Mouse (Mus musculus) lung, embryonic 15.5 days (tissue): ENCODE results near the gene Nup188. TPM values are rescaled to one million over a fixed set of nuclear protein-coding genes. Genes with fewer than 3 reads are reported as not detected.
A peak's percentile ranks its signal among the peaks of the same experiment; 100 is the strongest.

Experiments used
- ATAC-seq: fragments of 200-750 bp; cut with Nextera tagmentation; 2 replicates; pipeline ENCODE4 v1.8.0; 2017; ENCODE audit warnings: moderate number of reproducible peaks, borderline replicate concordance; ENCODE audit not compliant: low FRiP score, low TSS enrichment; ENCODE audit errors: extremely low read depth
- H3K27ac ChIP-seq: fragments of 300-500 bp; sonication (generic); 2 replicates; pipeline ENCODE4 v1.5.1; 2015; ENCODE audit warnings: moderate library complexity, mild to moderate bottlenecking, inconsistent platforms
- H3K27me3 ChIP-seq: fragments of 300-500 bp; sonication (generic); 2 replicates; pipeline ENCODE4 v1.6.1; 2015; ENCODE audit warnings: inconsistent platforms
- H3K36me3 ChIP-seq: fragments of 300-500 bp; sonication (generic); 2 replicates; pipeline ENCODE4 v1.6.1; 2015; ENCODE audit warnings: inconsistent platforms
- H3K4me1 ChIP-seq: fragments of 300-500 bp; sonication (generic); 2 replicates; pipeline ENCODE4 v1.6.1; 2015; ENCODE audit warnings: inconsistent platforms
- H3K4me2 ChIP-seq: fragments of 300-500 bp; sonication (generic); 2 replicates; pipeline ENCODE4 v1.6.1; 2015; ENCODE audit warnings: inconsistent platforms, mild to moderate bottlenecking, moderate library complexity
- H3K4me3 ChIP-seq: fragments of 300-500 bp; sonication (generic); 2 replicates; pipeline ENCODE4 v1.5.1; 2015; ENCODE audit warnings: mild to moderate bottlenecking, inconsistent platforms
- H3K9ac ChIP-seq: fragments of 300-500 bp; sonication (generic); 2 replicates; pipeline ENCODE4 v1.6.1; 2015; ENCODE audit warnings: inconsistent platforms
- H3K9me3 ChIP-seq: fragments of 300-500 bp; sonication (generic); 2 replicates; pipeline ENCODE4 v1.6.1; 2016; ENCODE audit warnings: inconsistent platforms
- WGBS: fragments of 180-500 bp; shearing (Covaris S2); methylation state at CpG from one replicate; pipeline ENCODE4 v1.1.7; 2015; 5-methylcytosine and 5-hydroxymethylcytosine counted together
- polyA plus RNA-seq: library from polyadenylated mRNA; unstranded; fragments of >200 nt; fragmentation: Nextera tagmentation; extraction: Ambion mirVana; gene quantifications from 2 replicates; pipeline ENCODE4 v1.2.1, GENCODE M21; 2015

The Nup188 gene
- polyA plus RNA-seq, 1 experiment from 2014 or later, result 28.2 TPM

GRCm38 (mm10) chr2:30362865-30363264 lies 76.7 kb downstream of the Nup188 start:
- H3K9ac ChIP-seq, result no peak overlapping the region
- no peaks in the 10 kb centered on the region for H3K27me3 ChIP-seq
- no peak overlapping the region for H3K4me3 ChIP-seq
- no peak for ATAC-seq
- peaks cover 2% of the 10 kb centered on the region for H3K36me3 ChIP-seq
- peaks cover 36% of the 10 kb centered on the region for H3K4me1 ChIP-seq
- no peaks in the 10 kb centered on the region for H3K9me3 ChIP-seq
- no peak overlapping the region for H3K4me2 ChIP-seq
- no peak overlapping the region for H3K27ac ChIP-seq
- WGBS, result 74% methylated on average over 5 of the region's 5 CpGs

GRCm38 (mm10) chr2:30363773-30364650 lies 77.8 kb downstream of the Nup188 start, which contains the start of gene Miga2:
Gene Miga2, plus strand, starts transcription at chr2:30364233.
- Histone ChIP-seq H3K27ac (peak within 1 kb of the TSS; percentile 79), H3K9ac (peak within 1 kb of the TSS; percentile 89), H3K4me3 (peak within 1 kb of the TSS; percentile 88), H3K4me1 (peaks cover 26% of the 10 kb centered on the region), H3K9me3 (no peaks in the 10 kb centered on the region), H3K4me2 (peak within 1 kb of the TSS; percentile 85), H3K27me3 (no peaks in the 10 kb centered on the region), H3K36me3 (peaks cover 12% of the 10 kb centered on the region)
- peak; percentile 99 for ATAC-seq
- WGBS, result under 1% methylated on average over 54 of the region's 54 CpGs

- H3K27me3 ChIP-seq, result no peaks in the 10 kb centered on the region
- peak overlapping the region; percentile 88 for H3K4me3 ChIP-seq
- H3K4me1 ChIP-seq, result peaks cover 22% of the 10 kb centered on the region
- WGBS, result 88% methylated on average over 2 of the region's 2 CpGs
- peak overlapping the region; percentile 85 for H3K4me2 ChIP-seq
- no peaks in the 10 kb centered on the region for H3K9me3 ChIP-seq
- ATAC-seq, result no peak
- H3K27ac ChIP-seq, result no peak overlapping the region; the same call in 1 of the 2 replicates
- H3K9ac ChIP-seq, result peak overlapping the region; percentile 89
- peaks cover 27% of the 10 kb centered on the region for H3K36me3 ChIP-seq
Measured at GRCm38 (mm10) chr2:30365281-30366069, 79.3 kb downstream of the Nup188 start.

- Histone ChIP-seq H3K27ac (no peak overlapping the region; the same call in 1 of the 2 replicates), H3K9ac (no peak overlapping the region)
- ATAC-seq, result no peak
Measured at GRCm38 (mm10) chr2:30366203-30366602, 80.0 kb downstream of the Nup188 start.

GRCm38 (mm10) chr2:30371544-30371943 lies 85.3 kb downstream of the Nup188 start:
- Histone ChIP-seq H3K9ac (no peak overlapping the region), H3K27me3 (no peaks in the 10 kb centered on the region), H3K4me1 (0 out of 2 replicates have a peak, but pooled peaks cover under 1% of the 10 kb centered on the region), H3K36me3 (peaks cover 74% of the 10 kb centered on the region), H3K4me2 (no peak overlapping the region), H3K4me3 (no peak overlapping the region), H3K9me3 (no peaks in the 10 kb centered on the region), H3K27ac (no peak overlapping the region)
- no peak for ATAC-seq
- 89% methylated on average over 8 of the region's 8 CpGs for WGBS

More at GRCm38 (mm10) chr2:30366203-30366602, 80.0 kb downstream of the Nup188 start:
- 36% methylated on average over 5 of the region's 5 CpGs for WGBS
- H3K9me3 ChIP-seq, result no peaks in the 10 kb centered on the region
- H3K4me1 ChIP-seq, result peaks cover 22% of the 10 kb centered on the region
- peaks cover 34% of the 10 kb centered on the region for H3K36me3 ChIP-seq
- H3K27me3 ChIP-seq, result no peaks in the 10 kb centered on the region
- no peak overlapping the region for H3K4me3 ChIP-seq
- no peak overlapping the region for H3K4me2 ChIP-seq

GRCm38 (mm10) chr2:30372726-30373125 lies 86.5 kb downstream of the Nup188 start:
- WGBS, result 96% methylated on average over 5 of the region's 5 CpGs
- no peaks in the 10 kb centered on the region for H3K4me1 ChIP-seq

GRCm38 (mm10) chr2:30375893-30376292 lies 89.7 kb downstream of the Nup188 start:
- ATAC-seq, result no peak

More at GRCm38 (mm10) chr2:30372726-30373125, 86.5 kb downstream of the Nup188 start:
- H3K4me2 ChIP-seq, result no peak overlapping the region
- peaks cover 83% of the 10 kb centered on the region for H3K36me3 ChIP-seq
- no peaks in the 10 kb centered on the region for H3K27me3 ChIP-seq
- H3K9me3 ChIP-seq, result no peaks in the 10 kb centered on the region
- H3K9ac ChIP-seq, result no peak overlapping the region
- no peak for ATAC-seq
- H3K4me3 ChIP-seq, result no peak overlapping the region
- no peak overlapping the region for H3K27ac ChIP-seq

GRCm38 (mm10) chr2:30377721-30378120 lies 91.5 kb downstream of the Nup188 start:
- no peaks in the 10 kb centered on the region for H3K4me1 ChIP-seq
- no peaks in the 10 kb centered on the region for H3K9me3 ChIP-seq
- no peak overlapping the region for H3K9ac ChIP-seq
- H3K27ac ChIP-seq, result no peak overlapping the region
- WGBS, result 88% methylated on average over 5 of the region's 5 CpGs
- no peak overlapping the region for H3K4me2 ChIP-seq
- peaks cover 69% of the 10 kb centered on the region for H3K36me3 ChIP-seq
- no peaks in the 10 kb centered on the region for H3K27me3 ChIP-seq
- no peak overlapping the region for H3K4me3 ChIP-seq
- no peak for ATAC-seq

More at GRCm38 (mm10) chr2:30375893-30376292, 89.7 kb downstream of the Nup188 start:
- no peak overlapping the region for H3K27ac ChIP-seq
- no peak overlapping the region for H3K9ac ChIP-seq
- H3K27me3 ChIP-seq, result no peaks in the 10 kb centered on the region
- H3K36me3 ChIP-seq, result peaks cover 70% of the 10 kb centered on the region
- H3K9me3 ChIP-seq, result no peaks in the 10 kb centered on the region
- H3K4me1 ChIP-seq, result no peaks in the 10 kb centered on the region
- no peak overlapping the region for H3K4me2 ChIP-seq
- H3K4me3 ChIP-seq, result no peak overlapping the region
- 90% methylated on average over 10 of the region's 10 CpGs for WGBS

GRCm38 (mm10) chr2:30379307-30379706 lies 93.1 kb downstream of the Nup188 start:
- H3K27me3 ChIP-seq, result no peaks in the 10 kb centered on the region
- WGBS, result 60% methylated on average over 7 of the region's 7 CpGs
- H3K9me3 ChIP-seq, result no peaks in the 10 kb centered on the region
- H3K9ac ChIP-seq, result no peak overlapping the region
- H3K4me2 ChIP-seq, result no peak overlapping the region
- ATAC-seq, result no peak; the same call in 1 of the 2 replicates
- H3K27ac ChIP-seq, result no peak overlapping the region
- H3K36me3 ChIP-seq, result peaks cover 65% of the 10 kb centered on the region
- no peaks in the 10 kb centered on the region for H3K4me1 ChIP-seq
- no peak overlapping the region for H3K4me3 ChIP-seq

- WGBS, result 83% methylated on average over 10 of the region's 10 CpGs
- Histone ChIP-seq H3K9ac (no peak overlapping the region), H3K27ac (no peak overlapping the region), H3K9me3 (no peaks in the 10 kb centered on the region), H3K4me2 (no peak overlapping the region), H3K36me3 (peaks cover 65% of the 10 kb centered on the region), H3K27me3 (no peaks in the 10 kb centered on the region), H3K4me3 (no peak overlapping the region), H3K4me1 (no peaks in the 10 kb centered on the region)
- no peak for ATAC-seq
Measured at GRCm38 (mm10) chr2:30380564-30381376, 94.6 kb downstream of the Nup188 start.

- no peak overlapping the region for H3K9ac ChIP-seq
- H3K9me3 ChIP-seq, result no peaks in the 10 kb centered on the region
- 97% methylated on average over 4 of the region's 4 CpGs for WGBS
- H3K36me3 ChIP-seq, result peaks cover 60% of the 10 kb centered on the region
- H3K4me2 ChIP-seq, result no peak overlapping the region
- no peaks in the 10 kb centered on the region for H3K4me1 ChIP-seq
- no peak overlapping the region for H3K27ac ChIP-seq
- H3K27me3 ChIP-seq, result no peaks in the 10 kb centered on the region
- ATAC-seq, result no peak
- H3K4me3 ChIP-seq, result no peak overlapping the region
Measured at GRCm38 (mm10) chr2:30381377-30381725, 95.2 kb downstream of the Nup188 start.
